Mouse (Mus musculus): ENCODE results near the gene Tgfb2.

The Tgfb2 gene

GRCm38 (mm10) chr1:186650011-186650410 is 55.8 kb downstream of the Tgfb2 start:
- no peak for DNase-seq

DNA sequence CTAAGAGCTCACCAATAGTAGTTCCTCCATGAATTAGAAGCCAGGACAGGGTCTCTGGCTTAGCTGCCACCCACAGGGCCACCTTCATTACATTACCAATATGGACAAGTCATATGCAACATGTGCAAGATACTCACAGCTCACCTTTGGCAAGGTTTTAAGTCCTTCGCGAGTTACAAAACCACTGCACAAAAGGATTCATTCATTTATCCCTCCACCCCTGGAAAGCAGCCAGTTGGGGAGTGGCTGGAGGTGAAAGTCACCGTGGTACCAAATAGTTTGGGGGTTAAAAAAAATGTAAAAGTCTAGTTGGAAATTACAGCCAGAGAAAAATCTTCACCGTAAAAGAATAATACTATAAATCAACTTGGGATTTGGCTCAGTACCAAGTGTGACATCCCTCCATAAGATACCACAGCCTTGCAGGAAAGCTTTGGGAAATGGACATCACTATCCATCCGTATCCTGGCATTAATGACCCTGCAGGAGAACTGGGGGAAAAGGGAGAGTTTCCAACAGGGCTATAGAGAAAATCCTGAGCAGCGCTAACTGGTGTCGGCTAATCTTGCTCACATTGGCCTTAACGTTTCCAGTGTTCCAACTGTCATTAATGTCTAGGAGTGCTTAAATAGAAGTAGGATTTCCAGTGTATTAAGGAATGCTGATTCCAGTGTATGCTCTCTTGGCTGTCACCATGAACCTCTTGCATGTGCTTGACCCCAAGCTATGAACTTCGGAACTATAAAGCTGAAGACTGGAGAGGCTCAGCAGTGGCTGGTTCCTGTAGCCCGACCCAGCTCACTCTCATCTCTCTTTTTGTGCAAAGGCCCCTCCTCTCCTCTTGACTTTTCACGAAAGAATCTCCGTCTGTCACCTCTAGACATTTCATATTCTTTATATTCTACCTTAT is 68.2 kb downstream of the Tgfb2 start:
- DNase-seq: no peak

- DNase-seq: no peak
Observed at GRCm38 (mm10) chr1:186635045-186635444, 70.7 kb downstream of the Tgfb2 start.

DNA sequence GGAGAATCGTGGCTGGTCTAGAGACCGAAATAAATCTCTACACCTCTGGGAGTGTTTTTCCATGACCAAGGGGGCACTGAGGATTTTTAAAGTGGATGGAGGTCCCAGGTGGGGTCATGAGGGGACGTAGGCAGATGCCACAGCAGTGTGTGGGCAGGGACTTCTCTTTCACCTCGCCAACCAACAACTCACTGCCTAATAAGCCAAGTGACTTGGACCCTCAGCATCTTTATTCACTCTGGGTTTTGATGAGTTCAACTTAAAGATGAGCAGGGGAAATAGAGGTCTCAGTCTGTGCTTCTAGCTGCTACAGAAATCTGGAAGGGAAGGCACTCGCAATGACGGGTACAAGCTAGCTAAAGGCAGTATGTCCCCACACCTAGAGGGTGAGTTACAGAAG is 74.3 kb downstream of the Tgfb2 start:
- DNase-seq: no peak

- no peak for DNase-seq
Observed at GRCm38 (mm10) chr1:186630971-186631370, 74.8 kb downstream of the Tgfb2 start.

DNA sequence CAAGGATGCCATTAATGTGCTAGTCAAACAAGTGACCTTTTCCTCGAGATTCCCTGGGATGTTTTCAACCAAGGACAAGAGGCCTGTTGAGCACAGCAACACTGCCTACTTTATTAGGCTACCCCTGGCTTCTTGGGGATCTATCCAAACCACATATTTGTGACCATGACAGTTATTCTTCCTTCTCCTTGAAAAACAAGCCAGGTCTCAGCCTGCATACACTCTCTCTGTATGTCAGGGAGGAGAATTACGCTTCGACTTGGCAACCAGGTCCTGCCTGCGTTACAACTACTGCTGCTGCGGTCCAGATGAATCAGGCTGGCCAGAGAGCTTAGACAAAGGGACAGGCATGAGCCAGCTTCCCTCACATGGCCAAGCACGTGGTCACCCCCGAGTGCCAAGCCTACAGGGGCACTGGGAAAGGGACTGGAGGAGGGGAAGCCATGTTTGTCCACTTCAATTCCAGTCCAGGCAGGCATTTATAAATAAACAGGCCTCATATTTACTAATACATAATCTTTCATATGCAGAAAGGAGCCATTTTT is 78.3 kb downstream of the Tgfb2 start:
- DNase-seq: peak; percentile 5 to 11

DNA sequence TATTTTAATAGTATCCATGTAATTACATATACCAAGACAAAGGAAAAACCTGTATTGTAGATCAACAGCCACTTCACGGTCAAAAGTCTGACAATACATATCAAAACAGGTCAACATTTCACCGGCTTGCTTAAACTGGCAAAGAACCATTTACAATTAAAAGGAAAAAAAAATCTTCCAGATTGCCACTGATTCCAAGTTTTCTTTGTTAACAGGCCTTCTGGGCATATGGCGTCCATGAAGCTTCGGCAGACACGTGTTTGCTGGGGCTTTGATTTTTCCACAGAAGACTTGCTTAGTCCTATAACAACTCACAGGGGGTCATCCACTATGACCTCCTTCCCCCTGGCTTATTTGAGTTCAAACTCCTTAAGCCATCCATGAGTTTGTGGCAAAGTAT is 81.3 kb downstream of the Tgfb2 start:
- DNase-seq: no peak

- DNase-seq: no peak
Observed at GRCm38 (mm10) chr1:186621812-186622211, 84.0 kb downstream of the Tgfb2 start.

DNA sequence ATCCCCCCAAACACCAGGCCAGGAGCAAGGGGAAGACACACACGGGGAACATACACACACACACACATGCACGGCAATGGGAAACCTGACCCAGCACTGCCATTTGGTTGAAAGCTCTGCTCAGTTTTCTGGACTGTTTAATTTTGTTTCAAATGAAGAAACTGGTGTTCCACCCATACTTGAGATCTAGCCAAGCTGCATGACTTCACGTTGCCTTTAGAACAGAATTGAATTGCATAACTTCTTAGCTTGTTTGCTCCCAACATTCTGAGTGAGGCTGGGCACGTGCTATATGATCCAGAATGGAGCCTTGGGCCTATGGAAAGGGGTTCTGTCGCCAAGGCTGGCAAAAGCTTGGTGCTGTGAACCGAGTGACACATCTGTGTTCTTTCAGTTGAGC is 87.5 kb downstream of the Tgfb2 start:
- no peak for DNase-seq

DNA sequence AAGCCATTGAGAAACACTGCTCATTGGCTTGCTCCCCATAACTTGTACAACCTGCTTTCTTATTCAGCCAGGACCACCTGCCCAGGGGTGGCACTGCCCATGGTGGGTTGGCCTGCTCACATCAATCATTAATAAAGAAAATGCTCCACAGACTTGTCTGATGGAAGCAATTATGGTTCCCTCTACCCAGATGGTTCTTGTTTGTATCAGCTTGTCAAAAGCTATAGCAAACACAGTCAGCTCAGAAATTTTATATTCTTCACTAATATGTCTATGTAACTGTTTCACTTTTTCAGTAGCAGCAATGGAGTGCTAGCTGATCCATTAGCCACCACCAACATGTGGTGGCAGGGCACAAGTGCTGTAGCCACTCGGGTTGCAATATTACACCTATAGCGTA is 94.4 kb downstream of the Tgfb2 start:
- DNase-seq: no peak

DNA sequence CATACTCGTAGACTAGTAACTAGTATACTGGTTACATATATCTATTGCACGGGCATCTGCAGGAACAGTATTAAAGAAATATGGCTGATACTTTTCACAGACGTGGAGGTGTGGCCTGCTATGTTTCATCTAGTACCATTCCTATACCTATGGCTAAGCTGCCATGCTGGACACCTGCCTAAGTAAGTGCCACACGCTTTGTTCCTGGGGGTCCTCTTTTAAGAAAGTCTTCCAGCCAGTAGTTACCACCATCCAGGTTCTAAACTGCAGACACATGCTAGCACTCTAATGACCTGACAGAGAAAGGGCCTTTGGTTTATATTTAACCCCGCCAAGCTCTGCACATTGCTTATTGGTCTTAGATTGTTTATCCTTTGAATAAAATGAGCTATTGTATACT is 95.3 kb downstream of the Tgfb2 start:
- no peak for DNase-seq

GRCm38 (mm10) chr1:186609793-186610233 is 96.0 kb downstream of the Tgfb2 start:
- peak in 1 of 2 experiments; percentile 4 for DNase-seq

DNA sequence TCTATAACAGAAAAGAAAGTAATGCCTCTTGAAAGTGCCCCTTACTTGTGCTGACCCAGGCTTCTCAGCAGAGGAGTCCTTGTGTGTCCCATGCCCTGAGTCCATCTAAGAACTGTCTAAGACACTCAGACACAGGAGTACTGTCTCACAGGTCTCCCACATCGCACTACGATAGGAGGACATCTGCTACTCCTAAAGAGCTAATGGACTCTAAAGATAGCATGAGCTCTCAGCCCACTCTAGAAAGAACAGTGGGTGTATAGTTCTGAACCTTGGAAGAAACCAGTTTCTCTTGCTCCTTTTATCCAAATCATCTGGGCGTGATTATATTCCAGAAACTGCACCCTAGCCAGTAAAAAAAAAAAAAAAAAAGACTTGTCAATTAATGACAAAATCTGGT is 97.7 kb downstream of the Tgfb2 start:
- DNase-seq: no peak

- no peak for DNase-seq
Observed at GRCm38 (mm10) chr1:186605635-186606034, 100.2 kb downstream of the Tgfb2 start.

- no peak for DNase-seq
Observed at GRCm38 (mm10) chr1:186604124-186604523, 101.7 kb downstream of the Tgfb2 start.

GRCm38 (mm10) chr1:186588226-186588625 is 117.6 kb downstream of the Tgfb2 start:
- no peak for DNase-seq

DNA sequence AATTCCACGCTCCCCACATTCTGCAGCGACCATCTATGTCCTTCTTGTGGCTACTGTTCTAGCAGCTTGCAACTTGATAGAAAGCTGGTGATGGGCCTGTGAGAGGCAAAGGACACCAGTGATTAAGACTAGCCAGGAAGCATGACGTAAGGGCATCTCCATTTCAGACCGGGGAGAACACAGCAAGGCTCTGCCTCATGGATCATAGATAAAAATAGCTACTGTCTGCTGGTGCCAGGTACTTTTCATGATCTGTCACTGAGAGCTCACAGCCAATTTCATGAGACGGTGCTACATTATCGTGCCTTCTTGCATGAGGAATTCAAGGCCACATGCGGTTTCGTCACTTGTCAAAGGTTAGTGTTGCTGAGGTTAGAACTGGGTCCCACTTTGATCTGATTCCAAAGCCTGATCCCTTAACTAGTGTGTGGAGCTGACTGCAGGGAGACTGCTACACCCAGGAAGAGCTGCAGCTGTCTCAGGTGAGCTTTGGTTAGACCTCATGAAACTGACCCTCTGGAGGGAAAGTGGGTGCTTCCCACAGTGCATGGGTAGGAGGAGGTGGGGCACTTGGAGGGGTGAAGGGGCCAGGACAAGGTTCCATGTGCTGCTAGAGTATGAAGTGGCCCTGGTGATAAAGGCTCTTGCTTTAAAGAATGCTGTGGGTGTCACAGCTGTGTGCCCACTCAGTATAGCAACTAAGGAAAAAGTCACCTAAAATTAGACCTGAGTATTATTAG is 118.6 kb downstream of the Tgfb2 start:
- DNase-seq: no peak

DNA sequence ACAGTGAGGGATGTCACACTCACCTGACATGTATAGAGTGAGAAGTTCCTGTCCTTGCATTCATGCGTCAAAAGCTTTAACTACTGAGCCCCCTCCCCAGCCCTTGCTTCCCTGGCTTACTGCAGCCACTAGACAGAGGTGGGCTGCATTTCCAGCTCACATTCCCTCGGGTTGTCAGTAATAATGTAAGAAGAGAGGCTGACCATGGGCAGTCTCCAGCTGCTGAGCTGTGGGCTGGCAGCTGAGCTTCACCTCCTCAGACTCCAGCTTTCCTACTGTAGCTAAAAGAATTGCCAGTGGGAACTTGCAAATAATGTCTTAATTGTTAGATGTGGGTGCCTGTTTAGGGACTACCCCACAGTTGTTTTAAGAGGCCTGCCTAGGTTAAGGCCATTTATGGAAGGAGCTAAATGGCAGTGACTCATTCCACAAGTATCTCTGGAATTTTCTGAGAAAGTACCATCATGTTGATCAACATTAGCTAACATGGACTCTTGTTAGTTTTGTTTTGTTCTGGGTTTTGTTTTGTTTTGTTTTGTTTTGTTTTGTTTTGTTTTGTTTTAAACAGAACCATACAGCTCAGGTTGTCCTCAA is 120.1 kb downstream of the Tgfb2 start:
- no peak for DNase-seq

- DNase-seq: no peak
Observed at GRCm38 (mm10) chr1:186583933-186584332, 121.9 kb downstream of the Tgfb2 start.

DNA sequence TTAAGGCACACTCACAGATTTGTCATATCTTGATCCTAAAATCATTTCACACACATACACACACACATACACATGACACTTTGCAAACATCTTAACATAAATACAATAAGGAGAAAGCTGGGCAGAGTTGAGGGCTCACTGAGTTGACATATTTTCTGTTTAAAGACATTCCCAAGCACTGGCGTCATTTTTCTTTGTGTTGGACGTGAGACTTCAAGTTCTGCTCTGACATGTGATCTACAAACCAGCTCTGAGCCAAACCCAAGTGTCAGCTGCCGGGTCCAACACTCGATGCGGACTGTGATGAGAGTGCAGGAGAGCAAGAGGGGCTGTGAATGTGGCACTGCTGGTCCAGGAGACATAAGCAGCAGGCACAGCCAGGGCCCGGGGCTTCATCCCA is 123.7 kb downstream of the Tgfb2 start:
- DNase-seq: no peak

- no peak for DNase-seq
Observed at GRCm38 (mm10) chr1:186581666-186582065, 124.1 kb downstream of the Tgfb2 start.

DNA sequence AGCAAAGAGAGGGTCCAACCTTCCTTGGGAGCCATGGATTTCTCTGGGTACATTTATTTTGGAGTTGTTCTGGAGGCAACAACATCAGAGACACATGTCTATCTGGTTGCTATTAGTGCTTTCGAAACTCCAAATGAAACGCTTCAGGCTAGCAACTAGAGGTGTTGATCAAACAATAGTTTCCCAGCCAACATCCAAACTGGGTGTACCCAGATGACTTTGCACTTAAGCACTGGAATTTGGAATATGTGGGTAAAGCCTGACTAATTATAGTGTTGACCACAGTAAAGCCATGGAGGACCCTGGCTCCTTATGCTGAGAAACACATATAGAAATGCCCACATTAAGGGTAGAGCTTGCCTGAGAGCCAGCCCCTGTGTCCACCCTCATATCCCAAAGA is 124.7 kb downstream of the Tgfb2 start:
- no peak for DNase-seq

DNA sequence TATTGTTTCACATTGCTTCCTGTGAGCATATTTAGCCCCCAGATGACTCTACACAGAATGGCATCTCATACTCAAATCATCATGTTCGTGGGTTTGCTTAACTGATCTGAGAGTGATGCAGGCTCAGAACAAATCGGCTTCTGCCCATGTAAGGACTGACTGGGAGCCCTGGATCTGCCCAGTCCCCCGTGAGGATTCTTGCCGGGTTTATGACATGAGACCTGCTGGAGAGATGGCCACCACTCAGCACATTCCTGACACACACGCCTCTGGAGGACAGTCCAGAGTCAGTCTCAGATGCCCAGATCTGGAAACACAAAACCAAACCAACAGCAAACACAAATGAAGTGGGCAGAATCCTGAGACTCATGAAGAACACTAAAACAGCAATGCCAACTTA is 128.5 kb downstream of the Tgfb2 start:
- DNase-seq: no peak

All from kidney, adult 8-10 months (tissue).